Mouse (Mus musculus): ENCODE measurements around the gene Ifne. TPM values are rescaled to one million over a fixed set of nuclear protein-coding genes. Genes with fewer than 3 reads are reported as not detected.

Ifne gene
- total and polyA plus RNA-seq, 3 experiments = not detected

DNA sequence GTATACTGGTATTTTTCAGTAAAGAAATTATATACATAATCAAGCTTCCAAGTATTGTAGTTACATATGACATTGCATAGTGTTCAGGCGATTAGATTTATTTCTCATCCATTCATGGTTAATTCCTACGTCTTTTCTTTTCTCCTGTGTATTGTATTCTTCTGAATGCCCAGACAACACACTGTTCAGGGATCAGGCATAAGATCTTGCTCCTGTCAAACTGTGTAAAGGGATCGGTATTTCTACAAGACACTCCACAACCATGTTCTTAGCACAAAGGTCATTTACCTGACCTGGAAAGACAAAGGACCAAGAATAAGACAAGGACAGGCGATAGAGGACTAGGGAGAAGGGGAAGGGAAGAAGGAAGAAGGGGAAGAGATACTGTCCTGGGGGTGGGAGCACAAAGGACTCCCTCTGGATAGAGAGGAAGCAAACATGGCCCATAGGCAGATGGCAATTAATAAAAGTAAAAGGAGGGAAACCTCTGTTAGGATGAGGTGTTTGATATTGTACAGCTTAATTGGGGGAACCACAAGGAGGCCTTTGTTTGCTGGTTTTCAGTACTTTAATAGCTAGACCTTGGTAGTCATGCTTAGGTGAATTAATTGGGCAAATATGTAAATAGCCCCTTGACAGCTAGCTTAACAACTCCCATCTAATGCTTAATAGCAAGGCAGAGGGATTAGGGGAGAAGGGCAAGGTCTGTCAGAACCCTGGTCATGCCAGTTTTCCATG is 28.8 kb downstream of the Ifne start:
- Histone ChIP-seq H3K4me1 (ENCODE audit: control insufficient read depth in 1 of 2, insufficient read depth in 2 of 2) (no peaks in the 10 kb centered on the region), H3K79me2 (replicated peaks; ENCODE audit: control insufficient read depth, extremely low read depth, insufficient read depth, poor library complexity, severe bottlenecking) (no peaks in the 10 kb centered on the region), H3K9me3 (replicated peaks; ENCODE audit: low read length) (peaks cover 2% of the 10 kb centered on the region), H3K27ac (ENCODE audit: insufficient read depth, low read depth) (no peak overlapping the region), H3K9ac (ENCODE audit: insufficient read depth, low read depth) (no peak overlapping the region), H3K36me3 (replicated peaks in 1 of 2; ENCODE audit: control insufficient read depth in 1 of 2, insufficient read depth in 1 of 2, low read length in 1 of 2) (no peaks in the 10 kb centered on the region), H3K4me2 (ENCODE audit: insufficient read depth, low read depth, poor library complexity, severe bottlenecking) (no peak overlapping the region), H3K4me3 (replicated peaks in 1 of 3; ENCODE audit: low read depth in 2 of 3, low read length in 2 of 3, poor library complexity in 1 of 3) (no peak overlapping the region), H3K27me3 (replicated peaks) (peaks cover 41% of the 10 kb centered on the region)
- in situ Hi-C loops (cut with MboI; ENCODE audit: low pct_ligation_motif_present, low pct_unique_long_range_greater_than_20kb, low sequenced_read_pairs) = no loop called here
- TF ChIP-seq IRF4 (IDR thresholded peaks at IDR 0.05; ENCODE audit: low read depth, low read length) (no peak), TBP (conservative IDR thresholded peaks at IDR 0.05; ENCODE audit: low read depth, low read length) (no peak), MXI1 (IDR thresholded peaks at IDR 0.05; ENCODE audit: low read depth, low read length) (no peak), KAT2A (IDR thresholded peaks at IDR 0.05; ENCODE audit: insufficient replicate concordance, low read length) (no peak), ETS1 (conservative IDR thresholded peaks at IDR 0.05; ENCODE audit: low read depth, low read length) (no peak), ZNF384 (IDR thresholded peaks at IDR 0.05; ENCODE audit: low read depth, low read length) (no peak), RCOR1 (conservative IDR thresholded peaks at IDR 0.05; ENCODE audit: low read depth, low read length) (no peak), MAX (IDR thresholded peaks at IDR 0.05; ENCODE audit: low read length) (no peak), EP300 (IDR thresholded peaks at IDR 0.05; ENCODE audit: low read length) (no peak), ZKSCAN1 (IDR thresholded peaks at IDR 0.05; ENCODE audit: borderline replicate concordance, low read depth, low read length) (no peak), JUN (IDR thresholded peaks at IDR 0.05; ENCODE audit: insufficient read depth, low read depth, low read length) (no peak), POLR2A (IDR thresholded peaks at IDR 0.05; ENCODE audit: low read depth, low read length) (no peak), MAZ (IDR thresholded peaks at IDR 0.05; ENCODE audit: low read depth, low read length) (no peak)
- dilution Hi-C loops (cut with MboI; ENCODE audit: extremely low pct_ligation_motif_present, extremely low pct_unique_long_range_greater_than_20kb, low sequenced_read_pairs) = no loop called here
- DNase-seq (ENCODE audit: extremely low read depth) = no peak

DNA sequence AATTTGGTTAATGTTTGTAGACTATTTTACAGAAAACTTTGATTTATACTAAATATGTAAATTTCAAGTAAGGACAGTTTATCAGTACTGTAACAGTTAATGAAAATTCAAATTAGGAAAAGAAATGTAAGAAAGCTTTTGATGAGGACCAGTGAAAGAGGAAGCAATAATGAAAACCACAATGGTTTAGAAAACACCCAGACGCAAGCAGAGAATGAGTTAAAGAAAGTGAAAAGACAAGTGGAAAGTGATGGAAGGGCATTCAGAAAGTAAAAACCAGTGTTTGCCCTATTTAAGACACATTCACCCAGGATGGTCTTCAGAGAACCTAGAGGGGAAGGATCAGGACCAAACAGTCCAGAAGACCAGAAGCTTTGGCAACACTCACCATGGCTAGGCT is 30.3 kb downstream of the Ifne start, which contains the start of gene Ifna1:
Gene Ifna1 (plus strand): TSS at position 390 of the 400 bp plus-strand sequence.
- dilution Hi-C loops (cut with MboI; ENCODE audit: extremely low pct_ligation_motif_present, extremely low pct_unique_long_range_greater_than_20kb, low sequenced_read_pairs) = no loop called here
- H3K9me3 ChIP-seq (replicated peaks; ENCODE audit: low read length) = no peaks in the 10 kb centered on the region
- TF ChIP-seq POLR2A (IDR thresholded peaks at IDR 0.05; ENCODE audit: low read depth, low read length) (no peak), ZMIZ1 (IDR thresholded peaks at IDR 0.05; ENCODE audit: low read depth, low read length) (no peak), BHLHE40 (IDR thresholded peaks at IDR 0.05; ENCODE audit: low read depth, low read length) (no peak), NRF1 (IDR thresholded peaks at IDR 0.05; ENCODE audit: low read depth, low read length) (no peak), HCFC1 (IDR thresholded peaks at IDR 0.05; ENCODE audit: low read depth, low read length) (no peak)
- H3K4me1 ChIP-seq (ENCODE audit: control insufficient read depth in 1 of 2, insufficient read depth in 2 of 2) = no peaks in the 10 kb centered on the region
- H3K4me2 ChIP-seq (ENCODE audit: insufficient read depth, low read depth, poor library complexity, severe bottlenecking) = no peak within 1 kb of the TSS
- DNase-seq (ENCODE audit: extremely low read depth) = no peak
- no peak within 1 kb of the TSS for H3K4me3 ChIP-seq (replicated peaks in 1 of 3; ENCODE audit: low read depth in 2 of 3, low read length in 2 of 3, poor library complexity in 1 of 3)
- no peak within 1 kb of the TSS for H3K27ac ChIP-seq (ENCODE audit: insufficient read depth, low read depth)
- no peak within 1 kb of the TSS for H3K9ac ChIP-seq (ENCODE audit: insufficient read depth, low read depth)
- in situ Hi-C loops (cut with MboI; ENCODE audit: low pct_ligation_motif_present, low pct_unique_long_range_greater_than_20kb, low sequenced_read_pairs) = no loop called here
- H3K27me3 ChIP-seq (replicated peaks) = peaks cover 49% of the 10 kb centered on the region
- no peaks in the 10 kb centered on the region for H3K36me3 ChIP-seq (replicated peaks in 1 of 2; ENCODE audit: control insufficient read depth in 1 of 2, insufficient read depth in 1 of 2, low read length in 1 of 2)
- H3K79me2 ChIP-seq (replicated peaks; ENCODE audit: control insufficient read depth, extremely low read depth, insufficient read depth, poor library complexity, severe bottlenecking) = no peaks in the 10 kb centered on the region
